Mouse (Mus musculus): ENCODE results near the gene Ppie. TPM values are rescaled to one million over a fixed set of nuclear protein-coding genes. Genes with fewer than 3 reads are reported as not detected.

Gene Ppie
- polyA plus RNA-seq, 1 experiment from 2014 or later: 48.9 TPM

DNA sequence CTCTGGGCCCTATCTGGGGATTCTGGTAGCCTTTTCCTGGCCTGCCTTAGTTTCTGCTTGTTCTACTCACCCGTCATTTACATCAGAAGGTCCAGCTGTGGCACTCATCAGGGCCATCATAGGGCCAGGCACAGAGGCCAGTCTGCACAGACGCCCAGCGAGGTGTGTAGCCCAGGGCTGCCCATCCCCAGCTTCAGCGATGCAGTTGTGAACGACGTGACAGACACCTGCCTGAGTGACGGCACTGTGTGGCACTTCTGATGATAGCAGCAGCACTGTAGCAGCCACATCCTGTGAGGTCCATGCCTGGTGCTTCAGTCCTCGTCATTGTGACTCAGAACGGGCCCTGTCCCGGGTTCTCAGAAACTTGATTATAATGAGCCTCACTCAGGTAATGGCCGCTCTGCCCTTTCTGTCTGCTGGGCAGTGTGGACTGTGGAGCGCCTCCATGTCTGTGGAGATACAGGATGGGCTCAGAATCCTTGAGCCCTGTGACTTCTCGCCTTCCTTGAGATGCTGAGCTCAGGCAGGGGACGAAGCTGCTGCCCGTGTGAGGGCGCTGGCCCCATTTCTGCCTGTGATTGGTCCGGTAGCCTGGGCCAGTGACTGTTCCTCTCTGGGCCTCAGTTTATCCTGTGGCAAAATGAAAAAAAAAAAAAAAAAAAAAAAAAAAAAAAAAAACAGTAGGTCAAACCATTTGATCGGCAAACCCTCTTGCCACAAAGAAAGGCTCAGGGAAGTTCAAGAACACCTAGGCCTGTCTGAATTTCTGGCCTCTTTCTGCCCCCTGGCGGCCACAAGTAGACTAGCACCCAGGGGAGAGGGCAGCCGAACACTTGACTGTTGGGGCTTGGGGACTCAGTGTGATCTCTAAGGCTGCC is 57.2 kb downstream of the Ppie start:
- Histone ChIP-seq H3K36me3 (ENCODE audit: control insufficient read depth, insufficient read depth, low read length) (no peaks in the 10 kb centered on the region), H3K9ac (ENCODE audit: low read length) (no peak overlapping the region), H3K9me3 (ENCODE audit: control insufficient read depth, low read length) (no peaks in the 10 kb centered on the region), H3K27ac (replicated peaks) (no peak overlapping the region), H3K27me3 (ENCODE audit: control insufficient read depth, insufficient read depth, low read length) (no peaks in the 10 kb centered on the region), H3K4me3 (ENCODE audit: low read depth, low read length) (no peak overlapping the region), H3K4me1 (replicated peaks; ENCODE audit: control insufficient read depth, insufficient read depth) (no peaks in the 10 kb centered on the region), H3K4me2 (replicated peaks; ENCODE audit: low read depth) (no peak overlapping the region)
- ATAC-seq (ENCODE audit: low FRiP score, low TSS enrichment) (peak; percentile 63), DNase-seq (ENCODE audit: low spot score) (peak; percentile 73)
- WGBS: 73% methylated on average over 20 of the region's 20 CpGs
- TF ChIP-seq EP300 (optimal IDR thresholded peaks at IDR 0.05): no peak
- TF ChIP-seq CTCF (IDR thresholded peaks at IDR 0.05; ENCODE audit: low read depth): peak; percentile 86

DNA sequence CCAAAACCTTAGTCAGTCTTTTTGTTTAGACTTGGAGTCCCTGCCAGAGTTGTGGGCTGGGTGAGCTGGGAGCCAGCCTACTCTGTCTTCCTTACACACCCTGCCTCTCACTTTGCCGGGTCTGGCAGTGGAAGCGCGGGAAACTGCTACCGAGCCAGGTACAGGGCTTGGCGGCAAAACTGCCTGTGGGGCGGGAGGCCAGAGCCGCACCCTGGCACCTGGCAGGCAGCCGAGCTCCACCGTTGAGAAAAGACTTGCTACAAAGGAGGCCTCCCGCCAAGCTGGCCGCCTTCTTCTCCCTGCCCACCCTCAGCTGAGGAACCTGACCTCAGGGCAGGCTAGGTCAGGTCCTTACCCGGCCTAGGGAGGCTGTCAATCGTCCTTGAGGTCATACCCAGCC is 59.0 kb downstream of the Ppie start:
- Histone ChIP-seq H3K27ac (replicated peaks) (peak overlapping the region; percentile 63; the same call in 1 of the 2 replicates), H3K4me1 (replicated peaks; ENCODE audit: control insufficient read depth, insufficient read depth) (no peaks in the 10 kb centered on the region), H3K36me3 (ENCODE audit: control insufficient read depth, insufficient read depth, low read length) (no peaks in the 10 kb centered on the region), H3K27me3 (ENCODE audit: control insufficient read depth, insufficient read depth, low read length) (no peaks in the 10 kb centered on the region), H3K9ac (ENCODE audit: low read length) (no peak overlapping the region), H3K4me2 (replicated peaks; ENCODE audit: low read depth) (no peak overlapping the region), H3K9me3 (ENCODE audit: control insufficient read depth, low read length) (no peaks in the 10 kb centered on the region), H3K4me3 (ENCODE audit: low read depth, low read length) (no peak overlapping the region)
- ATAC-seq (ENCODE audit: low FRiP score, low TSS enrichment) (peak; percentile 69), DNase-seq (ENCODE audit: low spot score) (peak; percentile 93)
- TF ChIP-seq EP300 (optimal IDR thresholded peaks at IDR 0.05) (no peak), CTCF (IDR thresholded peaks at IDR 0.05; ENCODE audit: low read depth) (no peak)
- 22% methylated on average over 13 of the region's 13 CpGs for WGBS

DNA sequence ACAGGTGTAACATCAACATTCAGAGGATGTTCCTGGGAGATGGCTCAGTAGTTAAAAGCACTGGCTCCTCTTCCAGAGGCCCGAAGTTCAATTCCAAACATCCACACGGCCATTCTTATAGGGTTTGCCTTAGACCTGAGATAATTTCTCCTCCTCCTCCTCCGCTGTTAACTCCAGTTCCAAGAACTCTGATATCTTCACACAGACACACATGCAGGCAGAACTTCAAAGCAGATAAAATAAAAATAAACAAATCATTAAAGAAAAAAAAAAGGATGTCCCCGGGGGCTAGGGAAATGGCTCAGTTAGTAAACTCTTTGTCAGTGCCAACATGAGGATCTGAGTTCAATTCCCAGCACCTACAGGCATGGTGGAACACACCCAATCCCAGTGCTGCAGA is 61.5 kb downstream of the Ppie start:
- H3K27me3 ChIP-seq (ENCODE audit: control insufficient read depth, insufficient read depth, low read length): no peaks in the 10 kb centered on the region
- 63% methylated on average over 4 of the region's 4 CpGs for WGBS
- no peaks in the 10 kb centered on the region for H3K9me3 ChIP-seq (ENCODE audit: control insufficient read depth, low read length)
- no peak overlapping the region for H3K4me3 ChIP-seq (ENCODE audit: low read depth, low read length)
- H3K27ac ChIP-seq (replicated peaks): no peak overlapping the region
- ATAC-seq (ENCODE audit: low FRiP score, low TSS enrichment) (no peak), DNase-seq (ENCODE audit: low spot score) (no peak)
- no peak overlapping the region for H3K4me2 ChIP-seq (replicated peaks; ENCODE audit: low read depth)
- no peaks in the 10 kb centered on the region for H3K4me1 ChIP-seq (replicated peaks; ENCODE audit: control insufficient read depth, insufficient read depth)
- no peak for TF ChIP-seq EP300 (optimal IDR thresholded peaks at IDR 0.05)
- no peak for TF ChIP-seq CTCF (IDR thresholded peaks at IDR 0.05; ENCODE audit: low read depth)
- no peak overlapping the region for H3K9ac ChIP-seq (ENCODE audit: low read length)
- no peaks in the 10 kb centered on the region for H3K36me3 ChIP-seq (ENCODE audit: control insufficient read depth, insufficient read depth, low read length)

Other genes with a start within 250 kb of the Ppie start
- 6.8 and 7.1 TPM in 2 replicates for gene Mfsd2a, start 178.8 kb downstream of the Ppie start, polyA plus RNA-seq (2015; fragmentation: Nextera tagmentation; extraction: Ambion mirVana)
- 14.2 and 17.4 TPM in 2 replicates for gene Mycl, start 144.3 kb downstream of the Ppie start, polyA plus RNA-seq (2015; fragmentation: Nextera tagmentation; extraction: Ambion mirVana)
- gene Trit1, start 123.4 kb downstream of the Ppie start, polyA plus RNA-seq (2015; fragmentation: Nextera tagmentation; extraction: Ambion mirVana): 11.6 and 12.0 TPM in 2 replicates
- gene Bmp8b, start 34.8 kb downstream of the Ppie start, polyA plus RNA-seq (2015; fragmentation: Nextera tagmentation; extraction: Ambion mirVana): 0.21 and 0.25 TPM in 2 replicates
- gene Oxct2b, start 23.7 kb downstream of the Ppie start, polyA plus RNA-seq (2015; fragmentation: Nextera tagmentation; extraction: Ambion mirVana): not detected in 2 replicates
- gene Hpcal4, start 43.3 kb upstream of the Ppie start, polyA plus RNA-seq (2015; fragmentation: Nextera tagmentation; extraction: Ambion mirVana): 1.8 and 3.0 TPM in 2 replicates
- gene Nt5c1a, start 61.6 kb upstream of the Ppie start, polyA plus RNA-seq (2015; fragmentation: Nextera tagmentation; extraction: Ambion mirVana): not detected in 2 replicates
- gene Heyl, start 93.6 kb upstream of the Ppie start, polyA plus RNA-seq (2015; fragmentation: Nextera tagmentation; extraction: Ambion mirVana): 4.9 and 6.0 TPM in 2 replicates
- gene Pabpc4, start 122.4 kb upstream of the Ppie start, polyA plus RNA-seq (2015; fragmentation: Nextera tagmentation; extraction: Ambion mirVana): 14.6 and 15.7 TPM in 2 replicates
- not detected in 2 replicates for gene Oxct2a, start 183.7 kb upstream of the Ppie start, polyA plus RNA-seq (2015; fragmentation: Nextera tagmentation; extraction: Ambion mirVana)
- 0.67 and 0.97 TPM in 2 replicates for gene Bmp8a, start 203.3 kb upstream of the Ppie start, polyA plus RNA-seq (2015; fragmentation: Nextera tagmentation; extraction: Ambion mirVana)